Mouse (Mus musculus): ENCODE results near the gene Tox3. TPM values are rescaled to one million over a fixed set of nuclear protein-coding genes. Genes with fewer than 3 reads are reported as not detected.

Gene Tox3
- total RNA-seq, 2 experiments from 2014 or later = 0.54 to 0.95 TPM

GRCm38 (mm10) chr8:90330377-90331285 is 17.5 kb downstream of the Tox3 start:
- DNase-seq = no peak

GRCm38 (mm10) chr8:90323824-90324223 is 24.3 kb downstream of the Tox3 start:
- no peak for DNase-seq

GRCm38 (mm10) chr8:90322701-90323439 is 25.3 kb downstream of the Tox3 start:
- no peak for DNase-seq

GRCm38 (mm10) chr8:90321255-90321654 is 26.9 kb downstream of the Tox3 start:
- no peak for DNase-seq

GRCm38 (mm10) chr8:90314312-90314711 is 33.8 kb downstream of the Tox3 start:
- no peak for DNase-seq

- no peak for DNase-seq
Observed at GRCm38 (mm10) chr8:90302951-90303350, 45.2 kb downstream of the Tox3 start.

GRCm38 (mm10) chr8:90302252-90302651 is 45.9 kb downstream of the Tox3 start:
- no peak for DNase-seq

- no peak for DNase-seq
Observed at GRCm38 (mm10) chr8:90301543-90301942, 46.6 kb downstream of the Tox3 start.

GRCm38 (mm10) chr8:90300973-90301372 is 47.2 kb downstream of the Tox3 start:
- no peak for DNase-seq

- DNase-seq = no peak
Observed at GRCm38 (mm10) chr8:90294061-90294460, 54.1 kb downstream of the Tox3 start.

- DNase-seq = no peak
Observed at GRCm38 (mm10) chr8:90290811-90291210, 57.3 kb downstream of the Tox3 start.

- DNase-seq = no peak
Observed at GRCm38 (mm10) chr8:90276722-90277121, 71.4 kb downstream of the Tox3 start.

GRCm38 (mm10) chr8:90273182-90273581 is 75.0 kb downstream of the Tox3 start:
- DNase-seq = no peak

GRCm38 (mm10) chr8:90271920-90272319 is 76.2 kb downstream of the Tox3 start:
- no peak for DNase-seq

- DNase-seq = no peak
Observed at GRCm38 (mm10) chr8:90267698-90268256, 80.4 kb downstream of the Tox3 start.

- no peak for DNase-seq
Observed at GRCm38 (mm10) chr8:90266986-90267385, 81.2 kb downstream of the Tox3 start.

- no peak for DNase-seq
Observed at GRCm38 (mm10) chr8:90266239-90266638, 81.9 kb downstream of the Tox3 start.

- peak; percentile 11 for DNase-seq
Observed at GRCm38 (mm10) chr8:90254158-90254867, 93.8 kb downstream of the Tox3 start.

- DNase-seq = no peak
Observed at GRCm38 (mm10) chr8:90246357-90246756, 101.8 kb downstream of the Tox3 start.

GRCm38 (mm10) chr8:90245828-90246227 is 102.3 kb downstream of the Tox3 start:
- DNase-seq = no peak

GRCm38 (mm10) chr8:90245187-90245586 is 103.0 kb downstream of the Tox3 start:
- no peak for DNase-seq

GRCm38 (mm10) chr8:90244458-90245145 is 103.5 kb downstream of the Tox3 start:
- DNase-seq = no peak
